Mouse (Mus musculus): Measurements from ENCODE around the gene Siglecf. TPM values are rescaled to one million over a fixed set of nuclear protein-coding genes. Genes with fewer than 3 reads are reported as not detected.

The Siglecf gene
- 0.37 to 0.39 TPM in 2 of 4 replicates, not detected in the others for total RNA-seq (2023)

DNA sequence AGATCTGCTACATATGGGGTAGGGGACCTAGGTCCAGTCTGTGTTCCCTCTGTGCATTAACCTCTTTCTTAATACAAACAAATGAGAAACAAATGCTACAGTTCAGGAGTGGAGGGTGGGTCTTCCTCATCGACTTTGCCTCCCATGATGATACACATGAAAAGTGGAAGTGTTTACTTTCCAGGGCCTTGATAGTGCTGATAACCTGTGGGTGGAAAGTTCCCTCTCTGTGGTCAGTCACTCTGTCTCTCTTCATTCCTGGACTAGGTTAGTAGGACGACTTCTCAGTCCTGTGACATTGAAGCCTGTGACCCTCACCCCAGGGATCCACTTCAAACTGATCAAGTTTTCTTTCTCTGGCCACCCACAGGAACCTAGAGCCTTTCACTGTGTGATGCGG, at the start of gene Siglecf:
Siglecf (plus strand) TSS at position 188 of the 400 bp plus-strand sequence.

GRCm38 (mm10) chr7:43313013-43313428, 38.1 kb upstream of the Siglecf start, which contains the start of gene Zfp715:
Gene Zfp715, minus strand, starts transcription at chr7:43313294.

GRCm38 (mm10) chr7:43408131-43408553, 57.0 kb downstream of the Siglecf start, which contains the start of gene Siglecg:
Gene Siglecg, plus strand, starts transcription at chr7:43408204.

Other genes starting within 250 kb of the Siglecf start
- gene Zfp936, start 237.1 kb upstream of the Siglecf start, total RNA-seq (2023): not detected in 4 replicates
- 26.4 to 30.3 TPM (median 28.8 TPM) in 4 replicates for gene Zfp715, start 38.0 kb upstream of the Siglecf start, total RNA-seq (2023)
- gene Siglecg, start 56.9 kb downstream of the Siglecf start, total RNA-seq (2023): 349 to 365 TPM (median 363 TPM) in 4 replicates
- not detected in 4 replicates for gene Lim2, start 76.3 kb downstream of the Siglecf start, total RNA-seq (2023)
- 1.2 to 2.3 TPM (median 1.4 TPM) in 4 replicates for gene Nkg7, start 85.7 kb downstream of the Siglecf start, total RNA-seq (2023)
- not detected in 4 replicates for gene Cldnd2, start 89.4 kb downstream of the Siglecf start, total RNA-seq (2023)
- 34.5 to 38.9 TPM (median 38.1 TPM) in 4 replicates for gene Etfb, start 92.7 kb downstream of the Siglecf start, total RNA-seq (2023)
- 1.3 TPM in 1 of 4 replicates, not detected in the others for gene Gm45233, start 92.8 kb downstream of the Siglecf start, total RNA-seq (2023)
- gene Vsig10l, start 111.8 kb downstream of the Siglecf start, total RNA-seq (2023): 2.0 to 4.9 TPM (median 2.6 TPM) in 4 replicates
- gene Iglon5, start 138.7 kb downstream of the Siglecf start, total RNA-seq (2023): not detected in 4 replicates
- gene 4931406B18Rik, start 154.6 kb downstream of the Siglecf start, total RNA-seq (2023): not detected in 4 replicates
- gene Cd33, start 193.1 kb downstream of the Siglecf start, total RNA-seq (2023): 1.9 to 3.1 TPM (median 2.9 TPM) in 4 replicates
- 2.2 to 3.0 TPM (median 2.9 TPM) in 4 replicates for gene Zfp658, start 210.9 kb downstream of the Siglecf start, total RNA-seq (2023)
- gene Zfp719, start 228.3 kb downstream of the Siglecf start, total RNA-seq (2023): 9.0 to 13.8 TPM (median 10.3 TPM) in 4 replicates

All from B cell, adult 62 days (primary cell).